Comparison of ENCODE assay signal across 22 mouse cellular contexts in genomic region chr11:11717606-11718167, GRCm38 (mm10). TPM values are rescaled to one million over a fixed set of nuclear protein-coding genes. Genes with fewer than 3 reads are reported as not detected.
DNase-seq lines count a peak whose midpoint lies in the region; ATAC-seq lines count a peak whose summit lies in the region.
"Had no signal": no experiment of that assay in that cellular context is flagged by ENCODE, and none has a peak within 500 bp of the region (broad histone marks: within the 10 kb centered on the region; RNA-seq: fewer than 3 reads in every experiment).

No protein-coding gene starts in this region.

- H3K36me3 ChIP-seq in liver, embryonic 12.5 days: peaks cover 87% of the 10 kb centered on the region
- peaks cover 2% of the 10 kb centered on the region; the same call in 1 of the 2 replicates for H3K36me3 ChIP-seq in liver, embryonic 11.5 days (ENCODE audit: control insufficient read depth, insufficient read depth, low read length)
- H3K36me3 ChIP-seq: embryonic facial prominence, embryonic 13.5 days; midbrain, embryonic 13.5 days; stomach, embryonic 15.5 days had no signal

- H3K4me2 ChIP-seq in liver, embryonic 12.5 days: no peak overlapping the region
- H3K4me2 ChIP-seq in liver, embryonic 11.5 days: no peak overlapping the region
- H3K4me2 ChIP-seq: embryonic facial prominence, embryonic 13.5 days; midbrain, embryonic 13.5 days; stomach, embryonic 15.5 days had no signal

- DNase-seq in cerebellum, postnatal 14 days: peak; percentile 38 to 40
- no peak for DNase-seq in cerebellum, adult 8-10 months
- DNase-seq in liver, embryonic 11.5 days (ENCODE audit: low spot score): no peak
- peak; percentile 49 for DNase-seq in 416B (ENCODE audit: low read depth)
- DNase-seq in brain, adult 2 months (ENCODE audit: low read depth, low spot score): peak; percentile 1
- no peak for DNase-seq in adrenal gland, adult (ENCODE audit: inconsistent age in 2 of 2, low spot score in 1 of 2)
- no peak for DNase-seq in lung, postnatal 25 days (ENCODE audit: low spot score)
- DNase-seq: adrenal gland, adult 8-10 months; cerebellum, adult 18-20 months; heart, postnatal 14 days; kidney, adult 11 months; kidney, postnatal 14 days; lung, adult 18-20 months; thymus, postnatal 14 days had no signal

- H3K9me3 ChIP-seq in liver, embryonic 12.5 days (replicated peaks): no peaks in the 10 kb centered on the region
- no peaks in the 10 kb centered on the region for H3K9me3 ChIP-seq in liver, embryonic 11.5 days (ENCODE audit: control insufficient read depth, low read length)
- H3K9me3 ChIP-seq: embryonic facial prominence, embryonic 13.5 days; midbrain, embryonic 13.5 days; stomach, embryonic 15.5 days had no signal

- peak overlapping the region; percentile 34; the same call in 1 of the 2 replicates for H3K27ac ChIP-seq in liver, embryonic 12.5 days
- no peak overlapping the region for H3K27ac ChIP-seq in liver, embryonic 11.5 days (ENCODE audit: low read depth, low read length)
- H3K27ac ChIP-seq: embryonic facial prominence, embryonic 13.5 days; macrophage; midbrain, embryonic 13.5 days; stomach, embryonic 15.5 days had no signal

- WGBS in liver, embryonic 12.5 days (ENCODE audit: insufficient replicate concordance): 76% methylated on average over 4 of the region's 4 CpGs
- WGBS in liver, embryonic 11.5 days: 85% methylated on average over 4 of the region's 4 CpGs

- H3K27me3 ChIP-seq in liver, embryonic 12.5 days (replicated peaks): no peaks in the 10 kb centered on the region
- no peaks in the 10 kb centered on the region for H3K27me3 ChIP-seq in liver, embryonic 11.5 days (replicated peaks; ENCODE audit: control insufficient read depth, insufficient read depth, low read length)
- H3K27me3 ChIP-seq: embryonic facial prominence, embryonic 13.5 days; midbrain, embryonic 13.5 days; stomach, embryonic 15.5 days had no signal

- no peak overlapping the region for H3K9ac ChIP-seq in liver, embryonic 12.5 days
- no peak overlapping the region for H3K9ac ChIP-seq in liver, embryonic 11.5 days (ENCODE audit: low read depth, low read length)
- H3K9ac ChIP-seq: embryonic facial prominence, embryonic 13.5 days; midbrain, embryonic 13.5 days; stomach, embryonic 15.5 days had no signal

- H3K4me3 ChIP-seq in liver, embryonic 12.5 days: no peak overlapping the region
- H3K4me3 ChIP-seq in liver, embryonic 11.5 days (ENCODE audit: low read depth, low read length): no peak overlapping the region
- H3K4me3 ChIP-seq: embryonic facial prominence, embryonic 13.5 days; midbrain, embryonic 13.5 days; stomach, embryonic 15.5 days had no signal

- ATAC-seq in liver, embryonic 12.5 days: no peak
- no peak for ATAC-seq in liver, embryonic 11.5 days (replicated peaks; ENCODE audit: low FRiP score)
- ATAC-seq: activated CD4-positive, CD25-positive, alpha-beta regulatory T cell, adult 4 months; forebrain, embryonic 16.5 days; lung, postnatal 0 days; midbrain, embryonic 13.5 days had no signal

- peaks cover 53% of the 10 kb centered on the region for H3K4me1 ChIP-seq in liver, embryonic 12.5 days
- H3K4me1 ChIP-seq in liver, embryonic 11.5 days (replicated peaks; ENCODE audit: control insufficient read depth, insufficient read depth, low read length): peaks cover 16% of the 10 kb centered on the region
- H3K4me1 ChIP-seq: embryonic facial prominence, embryonic 13.5 days; midbrain, embryonic 13.5 days; stomach, embryonic 15.5 days had no signal

RNA-seq across cellular contexts. Expression of gene Ikzf1, which starts 32.9 kb away (rescaled TPM):
- 59.1 and 61.0 TPM in 2 replicates for polyA plus RNA-seq in liver, embryonic 12.5 days (2016; fragmentation: Nextera tagmentation; extraction: Ambion mirVana)
- polyA plus RNA-seq in liver, embryonic 11.5 days (2014; fragmentation: Nextera tagmentation; extraction: Ambion mirVana): 105 and 120 TPM in 2 replicates

Comparison
In these comparisons a context has a peak if more than half of its experiments do, and no peak if none do; other contexts are left out.
1. DNase-seq: peak in cerebellum, postnatal 14 days (2 of 2), 416B (single experiment) and brain, adult 2 months (single experiment); none in cerebellum, adult 8-10 months (single experiment), liver, embryonic 11.5 days (single experiment), adrenal gland, adult (0 of 2) and lung, postnatal 25 days (single experiment).